ENCODE assay signal across 22 mouse cellular contexts in the genomic region with DNA sequence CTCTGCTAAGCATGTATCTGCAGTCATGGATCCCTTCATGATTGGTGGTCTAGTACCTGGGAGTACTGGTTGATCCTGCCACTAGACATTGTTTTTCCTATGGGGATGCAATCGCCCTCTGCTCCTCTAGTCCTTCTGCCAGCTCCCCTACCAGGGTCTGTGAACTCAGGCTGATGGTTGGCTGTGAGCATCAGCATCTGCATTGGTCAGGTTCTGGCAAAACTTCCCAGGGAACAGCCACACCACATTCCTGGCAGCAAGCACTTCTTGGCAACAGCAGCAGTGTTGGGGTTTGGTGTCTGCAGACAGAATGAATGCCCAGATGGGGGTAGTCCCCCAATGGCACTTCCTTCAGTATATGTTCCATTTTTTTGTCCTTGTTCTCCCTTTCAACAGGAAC.
"Had no signal": no experiment of that assay in that cellular context is flagged by ENCODE, and none has a peak within 500 bp of the region (broad histone marks: within the 10 kb centered on the region; RNA-seq: fewer than 3 reads in every experiment).

No protein-coding gene starts in this region.

- H3K36me3 ChIP-seq: lung, embryonic 15.5 days; midbrain, embryonic 10.5 days; midbrain, embryonic 12.5 days; neural tube, embryonic 13.5 days; neural tube, embryonic 15.5 days; stomach, embryonic 15.5 days had no signal

- H3K9me3 ChIP-seq: lung, embryonic 15.5 days; midbrain, embryonic 10.5 days; midbrain, embryonic 12.5 days; neural tube, embryonic 13.5 days; neural tube, embryonic 15.5 days; stomach, embryonic 15.5 days had no signal

- H3K27ac ChIP-seq: lung, embryonic 15.5 days; midbrain, embryonic 10.5 days; midbrain, embryonic 12.5 days; neural tube, embryonic 13.5 days; neural tube, embryonic 15.5 days; stomach, embryonic 15.5 days; stomach, postnatal 0 days had no signal

- H3K9ac ChIP-seq: liver, postnatal 0 days; lung, embryonic 15.5 days; midbrain, embryonic 12.5 days; neural tube, embryonic 13.5 days; neural tube, embryonic 15.5 days; stomach, embryonic 15.5 days had no signal

- H3K4me3 ChIP-seq: lung, embryonic 15.5 days; midbrain, embryonic 10.5 days; midbrain, embryonic 12.5 days; myocyte; neural tube, embryonic 13.5 days; neural tube, embryonic 15.5 days; stomach, embryonic 15.5 days had no signal

- H3K4me2 ChIP-seq: lung, embryonic 15.5 days; midbrain, embryonic 12.5 days; neural tube, embryonic 13.5 days; neural tube, embryonic 15.5 days; stomach, embryonic 15.5 days had no signal

- ATAC-seq: liver, postnatal 0 days; lung, postnatal 0 days; midbrain, embryonic 16.5 days had no signal

- DNase-seq: liver, postnatal 0 days; lung, adult 2 months; lung, postnatal 4 days; midbrain, embryonic 14.5 days; retina, postnatal 1 day; right cerebral cortex, adult 18-20 months; right cerebral cortex, postnatal 25 days; right cerebral cortex, postnatal 4 days; spleen, adult 18-20 months; thymus, adult 2 months; thymus, postnatal 25 days; thymus, postnatal 4 days had no signal

- H3K27me3 ChIP-seq: lung, embryonic 15.5 days; midbrain, embryonic 12.5 days; neural tube, embryonic 13.5 days; neural tube, embryonic 15.5 days; stomach, embryonic 15.5 days had no signal

- H3K4me1 ChIP-seq: lung, embryonic 15.5 days; midbrain, embryonic 10.5 days; midbrain, embryonic 12.5 days; neural tube, embryonic 13.5 days; neural tube, embryonic 15.5 days; stomach, embryonic 15.5 days had no signal
